Mouse (Mus musculus) gastrocnemius, adult 2 months (tissue): Measurements from ENCODE around the gene Prkcd. TPM values are rescaled to one million over a fixed set of nuclear protein-coding genes. Genes with fewer than 3 reads are reported as not detected.

Experiments used
- DNase-seq: peaks from one replicate; pipeline ENCODE4 v3.0.0; 2022
- H3K27ac ChIP-seq: fragments of 200-600 bp; 2 replicates; pipeline ENCODE4 v1.8.1; 2022; ENCODE audit warnings: mild to moderate bottlenecking
- H3K4me3 ChIP-seq: fragments of 200-600 bp; 2 replicates; pipeline ENCODE4 v1.8.1; 2022; ENCODE audit warnings: mild to moderate bottlenecking, moderate library complexity
- CTCF ChIP-seq: fragments of 200-600 bp; IDR thresholded peaks from 2 replicates; pipeline ENCODE4 v1.8.1; 2022; ENCODE audit warnings: antibody characterized with exemption, mild to moderate bottlenecking, moderate library complexity
- intact Hi-C: fragments of 180-260 bp; cut with DNase I; formaldehyde crosslinking; loops from one replicate; pipeline ENCODE4 v1.15.1; 2025
- total RNA-seq, 2 experiments: library from RNA; stranded (reverse); gene quantifications; 2 replicates each; pipeline ENCODE4 v1.2.3; 2021

Prkcd gene
- total RNA-seq, 2 experiments from 2014 or later: 5.6 to 14.8 TPM

- intact Hi-C loops: no loop called here
- no peak overlapping the region for H3K27ac ChIP-seq
- DNase-seq: no peak
- no peak for TF ChIP-seq CTCF
- H3K4me3 ChIP-seq: no peak overlapping the region
Observed at GRCm38 (mm10) chr14:30648478-30648877, 22.5 kb upstream of the Prkcd start.

- no peak for DNase-seq
- no peak overlapping the region for H3K27ac ChIP-seq
- intact Hi-C loops: no loop called here
- no peak for TF ChIP-seq CTCF
- no peak overlapping the region for H3K4me3 ChIP-seq
Observed at GRCm38 (mm10) chr14:30646486-30646885, 20.5 kb upstream of the Prkcd start.

GRCm38 (mm10) chr14:30645066-30645465 lies 19.1 kb upstream of the Prkcd start:
- Histone ChIP-seq H3K27ac (peak overlapping the region; percentile 40; the same call in 1 of the 2 replicates), H3K4me3 (no peak overlapping the region)
- no peak for TF ChIP-seq CTCF
- DNase-seq: no peak
- intact Hi-C loops: no loop called here

- DNase-seq: no peak
- intact Hi-C loops: no loop called here
- Histone ChIP-seq H3K4me3 (no peak overlapping the region), H3K27ac (no peak overlapping the region)
- no peak for TF ChIP-seq CTCF
Observed at GRCm38 (mm10) chr14:30644026-30644425, 18.0 kb upstream of the Prkcd start.

GRCm38 (mm10) chr14:30641748-30642147 lies 15.7 kb upstream of the Prkcd start:
- DNase-seq: no peak
- Histone ChIP-seq H3K27ac (no peak overlapping the region), H3K4me3 (no peak overlapping the region)
- TF ChIP-seq CTCF: no peak
- intact Hi-C loops: no loop called here

- DNase-seq: peak; percentile 78
- intact Hi-C loops: no loop called here
- TF ChIP-seq CTCF: no peak
- H3K4me3 ChIP-seq: no peak overlapping the region
- peak overlapping the region; percentile 74 for H3K27ac ChIP-seq
Observed at GRCm38 (mm10) chr14:30638686-30639085, 12.7 kb upstream of the Prkcd start.

- intact Hi-C loops: no loop called here
- no peak for TF ChIP-seq CTCF
- H3K27ac ChIP-seq: peak overlapping the region; percentile 57
- no peak for DNase-seq
- H3K4me3 ChIP-seq: no peak overlapping the region
Observed at GRCm38 (mm10) chr14:30638009-30638408, 12.0 kb upstream of the Prkcd start.

GRCm38 (mm10) chr14:30637087-30637486 lies 11.1 kb upstream of the Prkcd start:
- TF ChIP-seq CTCF: no peak
- Histone ChIP-seq H3K27ac (no peak overlapping the region), H3K4me3 (no peak overlapping the region)
- intact Hi-C loops: no loop called here
- no peak for DNase-seq

GRCm38 (mm10) chr14:30636499-30636898 lies 10.5 kb upstream of the Prkcd start:
- intact Hi-C loops: no loop called here
- Histone ChIP-seq H3K4me3 (no peak overlapping the region), H3K27ac (no peak overlapping the region)
- TF ChIP-seq CTCF: no peak
- no peak for DNase-seq

- no peak for TF ChIP-seq CTCF
- H3K4me3 ChIP-seq: no peak overlapping the region
Observed at GRCm38 (mm10) chr14:30635219-30635910, 9.4 kb upstream of the Prkcd start.

GRCm38 (mm10) chr14:30634418-30634817 lies 8.4 kb upstream of the Prkcd start:
- DNase-seq: no peak
- intact Hi-C loops: no loop called here
- no peak for TF ChIP-seq CTCF
- Histone ChIP-seq H3K4me3 (no peak overlapping the region), H3K27ac (no peak overlapping the region)

More at GRCm38 (mm10) chr14:30635219-30635910, 9.4 kb upstream of the Prkcd start:
- DNase-seq: no peak
- intact Hi-C loops: no loop called here
- no peak overlapping the region for H3K27ac ChIP-seq

GRCm38 (mm10) chr14:30633708-30634107 lies 7.7 kb upstream of the Prkcd start:
- intact Hi-C loops: no loop called here
- peak; percentile 52 for DNase-seq
- no peak overlapping the region for H3K4me3 ChIP-seq
- no peak overlapping the region for H3K27ac ChIP-seq
- TF ChIP-seq CTCF: no peak

- peak overlapping the region; percentile 69 for H3K27ac ChIP-seq
- intact Hi-C loops: no loop called here
Observed at GRCm38 (mm10) chr14:30631834-30632233, 5.8 kb upstream of the Prkcd start.

More at GRCm38 (mm10) chr14:30631834-30632233, 5.8 kb upstream of the Prkcd start:
- TF ChIP-seq CTCF: no peak
- no peak overlapping the region for H3K4me3 ChIP-seq
- no peak for DNase-seq
